Mouse (Mus musculus) megakaryocyte, embryonic 14.5 days (primary cell): ENCODE results near the gene Inpp5b.

Experiments used
- FLI1 ChIP-seq: IDR thresholded peaks from 2 replicates; pipeline ENCODE4 v1.6.1; 2012; ENCODE audit warnings: low read length, inconsistent platforms, mixed read lengths
- GATA1 ChIP-seq: IDR thresholded peaks from 3 replicates; pipeline ENCODE4 v1.6.1; 2012; ENCODE audit warnings: mixed read lengths, low read length, inconsistent platforms, borderline replicate concordance

- TF ChIP-seq GATA1 = no peak
- TF ChIP-seq FLI1 = no peak
These were observed 13.9 kb downstream of the Inpp5b start for GRCm38 (mm10) chr4:124755526-124755925.
